Mouse (Mus musculus) myocyte (in vitro differentiated cells): ENCODE measurements around the gene Eme2. TPM values are rescaled to one million over a fixed set of nuclear protein-coding genes. Genes with fewer than 3 reads are reported as not detected.

Experiments
- H3K27me3 ChIP-seq: one replicate; pipeline ENCODE4 v1.6.1; 2011; ENCODE audit not compliant: control insufficient read depth, insufficient read depth, insufficient read length
- H3K36me3 ChIP-seq: one replicate; pipeline ENCODE4 v1.6.1; 2011; ENCODE audit not compliant: control insufficient read depth, insufficient read depth
- H3K4me2 ChIP-seq: one replicate; pipeline ENCODE4 v1.6.1; 2011; ENCODE audit warnings: low read depth, control low read depth
- H3K4me3 ChIP-seq: one replicate; pipeline ENCODE4 v1.5.1; 2011; ENCODE audit warnings: mild to moderate bottlenecking, control low read depth, moderate library complexity
- H3K79me2 ChIP-seq: one replicate; pipeline ENCODE4 v1.6.1; 2011; ENCODE audit not compliant: control insufficient read depth, insufficient read depth
- H3ac ChIP-seq: one replicate; pipeline ENCODE4 v1.6.1; 2011; ENCODE audit not compliant: control insufficient read depth, insufficient read length
- CEBPB ChIP-seq: IDR thresholded peaks from 2 replicates; pipeline ENCODE4 v1.6.1; 2011; ENCODE audit warnings: mild to moderate bottlenecking, moderate library complexity; ENCODE audit not compliant: poor library complexity, insufficient read depth, severe bottlenecking
- MAX ChIP-seq: IDR thresholded peaks from one replicate; pipeline ENCODE4 v1.6.1; 2011; ENCODE audit warnings: low read depth, mild to moderate bottlenecking, control low read depth
- MYOD1 ChIP-seq, 3 experiments: IDR thresholded peaks; one replicate each; pipeline ENCODE4 v1.6.1; 2011; ENCODE audit warnings: control low read depth in 2 of 3, low read depth in 2 of 3, mild to moderate bottlenecking in 2 of 3, moderate library complexity in 1 of 3; ENCODE audit not compliant: insufficient read length in 2 of 3, control insufficient read depth in 1 of 3
- MYOG ChIP-seq, 3 experiments: IDR thresholded peaks; one replicate each; pipeline ENCODE4 v1.6.1; 2011; ENCODE audit warnings: control low read depth in 2 of 3, low read depth in 2 of 3, mild to moderate bottlenecking in 2 of 3; ENCODE audit not compliant: insufficient read length in 2 of 3, control insufficient read depth in 1 of 3, insufficient read depth in 1 of 3
- POLR2A ChIP-seq: IDR thresholded peaks from one replicate; pipeline ENCODE4 v1.6.1; 2011; ENCODE audit warnings: low read depth, mild to moderate bottlenecking, control low read depth, moderate library complexity; ENCODE audit not compliant: insufficient read length
- POLR2AphosphoS2 ChIP-seq: IDR thresholded peaks from one replicate; pipeline ENCODE4 v1.6.1; 2011; ENCODE audit warnings: low read depth, control low read depth; ENCODE audit not compliant: insufficient read length
- REST ChIP-seq: IDR thresholded peaks from one replicate; pipeline ENCODE4 v1.6.1; 2011; ENCODE audit warnings: mild to moderate bottlenecking, control low read depth, moderate library complexity; ENCODE audit not compliant: insufficient read depth, insufficient read length
- SRF ChIP-seq: IDR thresholded peaks from one replicate; pipeline ENCODE4 v1.6.1; 2011; ENCODE audit warnings: low read depth; ENCODE audit not compliant: control insufficient read depth, insufficient read length
- TCF12 ChIP-seq: IDR thresholded peaks from one replicate; pipeline ENCODE4 v1.6.1; 2011; ENCODE audit warnings: mild to moderate bottlenecking, control low read depth; ENCODE audit not compliant: poor library complexity, insufficient read depth, severe bottlenecking
- TCF3 ChIP-seq: IDR thresholded peaks from one replicate; pipeline ENCODE4 v1.6.1; 2011; ENCODE audit warnings: low read depth, control low read depth; ENCODE audit not compliant: insufficient read length
- USF1 ChIP-seq: IDR thresholded peaks from one replicate; pipeline ENCODE4 v1.6.1; 2011; ENCODE audit warnings: low read depth, mild to moderate bottlenecking, control low read depth, moderate library complexity
- polyA plus RNA-seq: library from polyadenylated mRNA; unstranded; fragments of >200 nt; fragmentation: generic; extraction: Trizol; gene quantifications from one replicate; pipeline ENCODE4 v1.2.1, GENCODE M21; 2012; ENCODE audit warnings: missing spikeins

The Eme2 gene
- polyA plus RNA-seq, 1 experiment = 12.5 TPM

DNA sequence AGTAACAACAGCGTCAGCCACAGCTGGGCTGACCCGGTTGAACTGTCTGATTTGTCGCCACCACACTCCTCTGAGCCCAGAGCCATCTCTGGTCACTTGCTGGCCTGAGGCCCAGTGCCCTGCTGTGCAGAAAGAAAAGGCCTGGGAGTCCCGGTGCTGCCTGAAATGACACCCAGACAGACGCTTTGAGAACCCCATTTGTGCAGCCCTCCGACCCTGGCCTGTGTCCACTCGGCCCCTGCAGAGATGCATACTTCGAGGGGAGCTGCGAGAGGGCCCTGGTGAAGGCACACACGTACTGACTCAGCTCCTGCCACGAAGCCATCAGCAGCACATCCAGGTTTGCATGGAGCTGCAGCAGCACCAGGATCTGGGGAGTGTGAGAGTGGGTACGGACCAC lies 2.1 kb downstream of the Eme2 start:
- H3K4me3 ChIP-seq = no peak overlapping the region
- H3ac ChIP-seq = no peak overlapping the region
- TF ChIP-seq MYOG (IDR thresholded peaks at IDR 0.05; ENCODE audit: control insufficient read depth in 1 of 3, insufficient read depth in 1 of 3, insufficient read length in 2 of 3, low read depth in 2 of 3) = no peak
- TF ChIP-seq POLR2AphosphoS2 = peak; percentile 27
- no peak overlapping the region for H3K4me2 ChIP-seq
- peaks cover 12% of the 10 kb centered on the region for H3K79me2 ChIP-seq
- peaks cover 5% of the 10 kb centered on the region for H3K36me3 ChIP-seq
- no peaks in the 10 kb centered on the region for H3K27me3 ChIP-seq

DNA sequence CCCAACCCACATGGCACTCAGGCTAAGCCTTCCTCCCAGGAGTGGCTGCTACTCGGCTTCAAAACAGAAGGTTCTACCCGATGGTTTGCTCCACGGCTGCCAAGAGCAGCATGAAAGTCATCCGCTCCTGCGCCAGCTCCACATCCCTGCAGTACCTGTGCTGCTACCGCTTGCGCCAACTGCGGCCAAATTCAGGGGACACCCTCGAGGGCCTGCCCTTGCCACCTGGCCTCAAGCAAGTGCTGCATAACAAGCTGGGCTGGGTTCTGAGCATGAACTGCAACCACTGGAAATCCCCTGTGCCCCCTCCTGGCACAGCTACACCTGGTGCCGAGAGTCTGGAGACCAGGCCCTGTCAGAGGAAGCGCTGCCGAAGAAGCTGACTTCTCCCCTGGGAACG lies 3.6 kb downstream of the Eme2 start:
- TF ChIP-seq USF1 (no peak), REST (no peak), TCF3 (no peak), MAX (no peak), MYOD1 (IDR thresholded peaks at IDR 0.05; ENCODE audit: control insufficient read depth in 1 of 3, insufficient read length in 2 of 3, low read depth in 2 of 3) (no peak), CEBPB (no peak), TCF12 (no peak), SRF (no peak), POLR2A (no peak), MYOG (IDR thresholded peaks at IDR 0.05; ENCODE audit: control insufficient read depth in 1 of 3, insufficient read depth in 1 of 3, insufficient read length in 2 of 3, low read depth in 2 of 3) (no peak)
- no peak overlapping the region for H3K4me3 ChIP-seq
- peaks cover 5% of the 10 kb centered on the region for H3K36me3 ChIP-seq
- H3ac ChIP-seq = no peak overlapping the region
- no peaks in the 10 kb centered on the region for H3K27me3 ChIP-seq
- H3K79me2 ChIP-seq = peaks cover 18% of the 10 kb centered on the region
- H3K4me2 ChIP-seq = no peak overlapping the region

DNA sequence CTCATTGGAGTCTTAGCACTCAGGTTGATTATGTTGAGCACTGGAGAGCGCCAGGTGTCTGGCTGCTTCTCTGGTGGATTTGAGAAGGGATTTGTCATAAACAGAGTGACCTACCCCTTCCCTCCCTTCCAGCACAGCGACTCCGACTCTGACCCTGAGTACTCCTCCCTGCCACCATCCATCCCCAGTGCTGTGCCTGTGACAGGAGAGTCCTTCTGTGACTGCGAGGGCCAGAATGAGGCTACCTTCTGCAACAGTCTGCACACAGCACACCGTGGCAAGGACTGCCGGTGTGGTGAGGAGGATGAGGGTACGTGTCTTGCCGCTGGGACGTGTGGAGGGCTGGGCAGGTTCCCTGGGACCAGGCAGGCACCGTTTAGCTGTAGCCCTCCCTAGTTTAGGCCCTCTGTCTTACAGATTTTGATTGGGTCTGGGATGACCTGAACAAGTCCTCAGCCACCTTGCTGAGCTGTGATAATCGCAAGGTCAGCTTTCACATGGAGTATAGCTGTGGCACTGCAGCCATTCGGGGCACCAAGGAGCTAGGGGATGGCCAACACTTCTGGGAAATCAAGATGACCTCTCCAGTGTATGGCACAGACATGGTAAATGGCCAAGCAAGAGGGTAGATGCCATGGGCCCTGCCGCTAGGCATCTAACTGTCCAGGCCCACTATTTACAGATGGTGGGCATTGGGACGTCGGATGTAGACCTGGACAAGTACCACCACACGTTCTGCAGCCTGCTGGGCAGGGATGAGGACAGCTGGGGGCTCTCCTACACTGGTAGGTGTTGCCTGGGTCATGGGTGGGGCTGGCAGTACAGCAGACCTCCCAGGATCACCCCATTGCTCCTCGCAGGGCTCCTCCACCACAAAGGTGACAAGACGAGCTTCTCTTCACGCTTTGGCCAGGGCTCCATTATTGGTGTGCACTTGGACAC lies 4.5 kb downstream of the Eme2 start:
- Histone ChIP-seq H3K4me2 (no peak overlapping the region), H3ac (no peak overlapping the region), H3K79me2 (peaks cover 18% of the 10 kb centered on the region), H3K4me3 (no peak overlapping the region), H3K36me3 (peaks cover 5% of the 10 kb centered on the region), H3K27me3 (no peaks in the 10 kb centered on the region)
- peak; percentile 86 for TF ChIP-seq POLR2AphosphoS2
- no peak for TF ChIP-seq MYOD1 (IDR thresholded peaks at IDR 0.05; ENCODE audit: control insufficient read depth in 1 of 3, insufficient read length in 2 of 3, low read depth in 2 of 3)
- peak; percentile 34 for TF ChIP-seq POLR2A

DNA sequence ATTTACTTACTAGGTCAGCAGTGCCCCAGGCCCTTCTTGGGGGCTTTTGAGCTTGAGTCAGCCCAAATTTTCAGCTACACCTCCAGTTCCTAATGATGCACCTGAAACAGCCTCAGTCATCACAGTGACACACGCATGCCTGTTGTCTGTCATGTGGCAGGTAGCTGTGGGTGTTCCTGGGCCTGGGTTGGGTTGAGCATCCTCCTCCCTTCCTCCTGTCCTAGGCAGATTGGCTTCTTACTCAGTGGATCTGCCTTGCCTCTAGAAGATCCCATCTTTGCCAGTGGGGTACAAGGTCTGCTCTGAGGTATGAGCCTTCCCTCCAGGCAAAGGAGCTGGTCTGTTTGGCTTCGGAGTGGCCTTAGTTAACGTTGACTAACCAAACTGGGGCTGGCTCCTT lies 6.0 kb downstream of the Eme2 start:
- Histone ChIP-seq H3K36me3 (peaks cover 5% of the 10 kb centered on the region), H3ac (no peak overlapping the region), H3K4me2 (no peak overlapping the region), H3K79me2 (peaks cover 9% of the 10 kb centered on the region), H3K4me3 (no peak overlapping the region), H3K27me3 (no peaks in the 10 kb centered on the region)
- TF ChIP-seq POLR2A (peak; percentile 39), REST (no peak), TCF3 (no peak), POLR2AphosphoS2 (peak; percentile 98), MAX (no peak)

DNA sequence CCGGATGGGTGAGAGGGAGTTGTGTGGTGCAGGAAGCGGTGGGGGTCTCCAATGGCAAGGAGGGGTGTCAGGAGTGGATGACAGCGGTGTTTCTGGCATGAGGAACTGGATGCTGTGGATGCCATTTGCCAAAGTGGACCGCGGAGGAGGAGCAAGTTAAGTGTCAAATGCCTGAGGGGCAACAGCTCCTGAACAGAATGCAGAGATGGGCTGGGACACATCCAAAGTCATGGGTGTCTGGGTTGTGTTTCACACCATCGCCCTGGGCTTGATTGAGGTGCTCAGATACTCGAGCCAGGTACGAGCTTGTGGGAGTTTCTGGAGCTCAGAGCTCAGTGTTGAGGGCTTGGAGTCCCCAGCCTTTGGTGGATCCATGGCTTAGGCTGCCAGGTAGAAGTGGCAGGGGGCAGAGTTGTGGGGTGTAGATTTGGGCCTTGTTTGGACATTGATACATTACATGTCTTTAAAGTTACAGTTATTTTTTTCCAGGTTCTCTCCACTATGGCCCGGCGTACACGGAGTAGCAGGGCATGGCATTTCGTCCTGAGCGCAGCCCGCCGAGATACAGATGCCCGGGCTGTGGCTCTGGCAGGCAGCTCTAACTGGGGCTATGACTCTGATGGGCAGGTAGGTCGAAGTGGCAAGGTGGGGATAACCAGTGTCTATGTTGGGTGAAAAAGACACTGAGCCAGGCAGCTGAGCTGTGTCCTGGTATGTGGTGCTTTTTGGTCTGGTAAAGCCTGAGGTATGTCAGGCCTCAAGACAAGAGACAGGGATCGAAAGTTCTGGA lies 7.4 kb downstream of the Eme2 start:
- Histone ChIP-seq H3K79me2 (peaks cover 6% of the 10 kb centered on the region), H3K27me3 (no peaks in the 10 kb centered on the region), H3K4me3 (peak overlapping the region; percentile 70), H3K4me2 (peak overlapping the region; percentile 94), H3K36me3 (peaks cover 4% of the 10 kb centered on the region), H3ac (peak overlapping the region; percentile 82)
- TF ChIP-seq MYOG (IDR thresholded peaks at IDR 0.05; ENCODE audit: control insufficient read depth in 1 of 3, insufficient read depth in 1 of 3, insufficient read length in 2 of 3, low read depth in 2 of 3) (no peak), POLR2AphosphoS2 (peak; percentile 70)
